Mouse (Mus musculus) forebrain, embryonic 14.5 days (tissue): ENCODE results near the gene 1300017J02Rik. TPM values are rescaled to one million over a fixed set of nuclear protein-coding genes. Genes with fewer than 3 reads are reported as not detected.

Experiments used
- ATAC-seq: fragments of 200-750 bp; cut with Nextera tagmentation; 2 replicates; pipeline ENCODE4 v1.8.0; 2017; ENCODE audit warnings: mild to moderate bottlenecking, moderate library complexity
- DNase-seq: peaks from one replicate; pipeline ENCODE4 v3.0.0-alpha.2; 2015; ENCODE audit warnings: low spot score
- H3K27ac ChIP-seq: fragments of 300-500 bp; sonication (generic); 2 replicates; pipeline ENCODE4 v1.5.1; 2014; ENCODE audit warnings: low read depth, mild to moderate bottlenecking, control low read depth, low read length, moderate library complexity
- H3K27me3 ChIP-seq: fragments of 300-500 bp; sonication (generic); replicated peaks from 2 replicates; pipeline ENCODE4 v1.6.1; 2014; ENCODE audit warnings: low read length, control low read depth, mixed read lengths; ENCODE audit not compliant: control insufficient read depth, insufficient read depth
- H3K36me3 ChIP-seq: fragments of 300-500 bp; sonication (generic); 2 replicates; pipeline ENCODE4 v1.6.1; 2014; ENCODE audit warnings: low read length, control low read depth; ENCODE audit not compliant: control insufficient read depth, insufficient read depth
- H3K4me1 ChIP-seq: fragments of 300-500 bp; sonication (generic); 2 replicates; pipeline ENCODE4 v1.6.1; 2014; ENCODE audit warnings: antibody characterized with exemption, low read length, control low read depth; ENCODE audit not compliant: control insufficient read depth, insufficient read depth
- H3K4me2 ChIP-seq: fragments of 300-500 bp; sonication (generic); 2 replicates; pipeline ENCODE4 v1.6.1; 2014; ENCODE audit warnings: mild to moderate bottlenecking, control low read depth, low read length
- H3K4me3 ChIP-seq: fragments of 300-500 bp; sonication (generic); 2 replicates; pipeline ENCODE4 v1.5.1; 2014; ENCODE audit warnings: low read depth, low read length, control low read depth
- H3K9ac ChIP-seq: fragments of 300-500 bp; sonication (generic); 2 replicates; pipeline ENCODE4 v1.6.1; 2014; ENCODE audit warnings: mild to moderate bottlenecking, low read length, control low read depth, moderate library complexity
- H3K9me3 ChIP-seq: fragments of 300-500 bp; sonication (generic); replicated peaks from 2 replicates; pipeline ENCODE4 v1.6.1; 2016; ENCODE audit warnings: low read length, control low read depth, mixed read lengths; ENCODE audit not compliant: control insufficient read depth
- WGBS: fragments of 180-500 bp; shearing (Covaris S2); extraction: QIAGEN DNeasy Blood & Tissue Kit; methylation state at CpG from one replicate; pipeline ENCODE4 v1.1.7; 2014; 5-methylcytosine and 5-hydroxymethylcytosine counted together
- polyA plus RNA-seq: library from polyadenylated mRNA; unstranded; fragments of >200 nt; fragmentation: Nextera tagmentation; extraction: Ambion mirVana; gene quantifications from 2 replicates; pipeline ENCODE4 v1.2.1, GENCODE M21; 2014

Gene 1300017J02Rik
- polyA plus RNA-seq, 1 experiment from 2014 or later = 0.29 TPM

DNA sequence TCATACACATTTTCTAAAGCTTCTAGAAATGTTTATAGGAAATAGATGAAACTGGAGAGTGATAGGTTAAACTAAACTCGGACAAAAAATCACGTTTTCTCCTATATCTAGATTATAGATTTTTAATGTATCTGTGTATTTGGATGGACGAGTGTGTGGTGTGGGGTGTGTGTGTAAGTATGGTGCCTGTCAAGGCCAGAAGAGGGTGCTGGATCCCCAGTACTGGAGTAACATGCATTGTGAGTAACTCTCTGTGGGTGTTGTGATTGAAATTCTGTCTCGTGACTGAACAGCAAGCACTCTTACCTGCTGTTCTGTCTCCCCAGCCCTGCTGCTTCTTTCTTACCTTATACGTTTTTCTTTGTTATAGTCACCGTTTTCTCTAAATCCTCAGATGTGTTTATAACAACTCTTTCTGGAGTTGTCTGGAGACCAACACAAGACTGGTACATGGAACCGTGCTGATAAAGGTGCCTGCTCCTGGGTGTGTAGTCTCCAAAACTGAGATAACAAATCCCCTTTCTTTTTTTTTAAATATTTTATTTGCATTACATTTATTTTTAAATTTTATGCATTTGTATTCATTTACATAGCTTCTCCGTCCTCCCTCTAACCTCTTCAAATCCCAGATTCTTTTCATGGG, 58.2 kb downstream of the 1300017J02Rik start:
- H3K27me3 ChIP-seq = no peaks in the 10 kb centered on the region
- H3K9ac ChIP-seq = no peak overlapping the region
- ATAC-seq (no peak), DNase-seq (no peak)
- H3K4me2 ChIP-seq = no peak overlapping the region
- no peaks in the 10 kb centered on the region for H3K36me3 ChIP-seq
- H3K27ac ChIP-seq = no peak overlapping the region
- 88% methylated on average over 8 of the region's 8 CpGs for WGBS
- H3K4me1 ChIP-seq = no peaks in the 10 kb centered on the region
- no peak overlapping the region for H3K4me3 ChIP-seq
- H3K9me3 ChIP-seq = no peaks in the 10 kb centered on the region

DNA sequence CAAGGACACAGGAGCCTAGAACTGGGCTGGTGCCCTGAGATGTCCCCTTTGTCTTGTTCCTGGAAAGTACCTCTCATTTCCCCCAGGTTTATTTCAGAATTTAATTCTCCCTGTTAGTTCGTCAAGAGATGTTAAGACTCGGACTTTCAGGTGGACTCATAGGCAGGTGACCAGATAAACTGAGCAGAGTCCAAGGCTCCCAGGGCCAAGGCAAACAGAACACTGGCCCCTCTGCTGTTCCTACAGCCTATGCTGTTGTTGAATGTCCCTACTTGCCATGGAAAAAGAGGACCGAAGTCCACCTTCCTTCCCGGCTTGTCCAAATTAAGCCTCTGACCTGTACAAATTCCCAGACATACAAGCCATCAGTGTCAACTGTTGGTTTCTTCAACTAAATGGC, 61.2 kb downstream of the 1300017J02Rik start:
- H3K9ac ChIP-seq = no peak overlapping the region
- H3K36me3 ChIP-seq = no peaks in the 10 kb centered on the region
- no peak overlapping the region for H3K4me3 ChIP-seq
- ATAC-seq = no peak
- H3K4me1 ChIP-seq = no peaks in the 10 kb centered on the region
- no peak overlapping the region for H3K4me2 ChIP-seq
- WGBS = 96% methylated on average over 4 of the region's 4 CpGs
- no peak overlapping the region for H3K27ac ChIP-seq
- no peaks in the 10 kb centered on the region for H3K9me3 ChIP-seq
- no peaks in the 10 kb centered on the region for H3K27me3 ChIP-seq
- no peak for DNase-seq

DNA sequence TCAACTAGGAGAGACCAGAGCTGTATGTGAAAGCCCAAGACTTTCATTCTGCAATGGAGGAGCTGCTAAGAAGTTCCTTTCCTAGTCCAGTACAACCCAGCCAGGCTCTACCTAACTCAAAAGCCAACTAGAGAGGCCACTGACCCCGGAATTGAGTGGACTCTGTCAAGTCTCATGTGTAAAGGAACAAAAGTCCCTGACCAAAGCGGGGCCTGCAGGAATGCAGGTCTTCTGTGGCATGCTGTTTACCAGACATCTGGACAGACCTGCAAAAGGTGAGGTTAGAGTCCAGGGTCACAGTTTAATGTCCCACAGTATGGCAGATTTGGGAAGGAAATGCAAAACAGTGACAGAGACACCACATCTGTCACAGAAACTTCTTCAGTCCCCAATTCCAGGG, 63.7 kb downstream of the 1300017J02Rik start:
- DNase-seq (no peak), ATAC-seq (no peak)
- Histone ChIP-seq H3K27ac (no peak overlapping the region), H3K36me3 (no peaks in the 10 kb centered on the region), H3K4me3 (no peak overlapping the region), H3K4me1 (no peaks in the 10 kb centered on the region), H3K9me3 (no peaks in the 10 kb centered on the region), H3K4me2 (no peak overlapping the region), H3K27me3 (no peaks in the 10 kb centered on the region), H3K9ac (no peak overlapping the region)
- 89% methylated on average over 2 of the region's 2 CpGs for WGBS

DNA sequence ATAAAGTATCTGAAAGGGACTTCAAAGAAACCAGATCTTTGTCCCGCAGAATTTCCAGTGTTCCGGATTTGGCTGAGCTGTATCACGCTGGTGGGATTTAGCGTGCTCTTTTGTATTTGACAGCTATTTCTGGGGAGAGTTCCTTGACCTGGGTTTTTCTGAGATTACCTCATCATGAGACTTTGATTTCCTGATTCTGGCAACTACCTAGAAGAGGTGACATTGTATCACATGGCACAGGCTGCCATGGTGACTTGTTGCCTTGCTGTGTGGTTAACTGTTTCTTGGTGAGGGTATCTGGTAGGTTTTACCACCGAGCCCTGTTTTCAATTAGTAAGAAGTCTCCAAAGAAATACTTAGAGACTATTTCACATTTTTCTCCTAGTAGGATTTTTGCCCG, 65.4 kb downstream of the 1300017J02Rik start:
- ATAC-seq (no peak), DNase-seq (no peak)
- Histone ChIP-seq H3K27me3 (no peaks in the 10 kb centered on the region), H3K4me2 (no peak overlapping the region), H3K9ac (no peak overlapping the region), H3K4me3 (no peak overlapping the region), H3K36me3 (no peaks in the 10 kb centered on the region), H3K9me3 (no peaks in the 10 kb centered on the region), H3K4me1 (no peaks in the 10 kb centered on the region), H3K27ac (no peak overlapping the region)
- 91% methylated on average over 6 of the region's 6 CpGs for WGBS

DNA sequence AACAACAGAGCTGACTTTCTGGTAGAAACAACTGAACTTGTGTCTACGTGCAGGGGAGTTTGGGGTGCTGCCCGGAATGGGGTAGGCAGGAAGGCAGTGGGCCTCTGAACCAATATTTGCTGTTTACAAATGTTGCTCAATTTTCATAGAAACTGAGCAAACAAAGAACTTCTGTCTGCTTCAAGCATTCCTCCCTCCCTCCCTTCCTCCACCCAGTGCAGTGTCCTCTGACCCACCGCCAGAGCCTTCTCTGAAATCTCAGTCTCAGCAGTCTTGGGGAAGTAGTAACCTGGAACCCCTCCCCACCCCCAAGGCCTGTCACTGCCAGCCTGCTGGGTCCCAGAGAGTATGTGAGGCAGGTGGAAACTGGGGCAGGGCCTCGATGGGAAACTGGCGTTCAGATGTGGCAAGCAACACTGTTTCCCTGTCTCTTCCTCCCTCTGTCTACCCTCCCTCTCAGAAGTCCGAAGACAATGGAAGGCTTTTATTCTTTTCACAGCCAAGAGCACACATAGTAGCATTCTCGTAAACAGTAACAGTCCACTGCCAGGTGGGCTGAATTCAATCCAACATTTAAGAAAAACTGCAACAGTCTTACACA, 70.2 kb downstream of the 1300017J02Rik start:
- 59% methylated on average over 7 of the region's 7 CpGs for WGBS
- Histone ChIP-seq H3K9ac (no peak overlapping the region), H3K9me3 (no peaks in the 10 kb centered on the region), H3K36me3 (no peaks in the 10 kb centered on the region), H3K4me1 (peaks cover 6% of the 10 kb centered on the region; the same call in 1 of the 2 replicates), H3K27me3 (no peaks in the 10 kb centered on the region), H3K27ac (no peak overlapping the region), H3K4me3 (no peak overlapping the region), H3K4me2 (no peak overlapping the region)
- no peak for ATAC-seq
- no peak for DNase-seq

DNA sequence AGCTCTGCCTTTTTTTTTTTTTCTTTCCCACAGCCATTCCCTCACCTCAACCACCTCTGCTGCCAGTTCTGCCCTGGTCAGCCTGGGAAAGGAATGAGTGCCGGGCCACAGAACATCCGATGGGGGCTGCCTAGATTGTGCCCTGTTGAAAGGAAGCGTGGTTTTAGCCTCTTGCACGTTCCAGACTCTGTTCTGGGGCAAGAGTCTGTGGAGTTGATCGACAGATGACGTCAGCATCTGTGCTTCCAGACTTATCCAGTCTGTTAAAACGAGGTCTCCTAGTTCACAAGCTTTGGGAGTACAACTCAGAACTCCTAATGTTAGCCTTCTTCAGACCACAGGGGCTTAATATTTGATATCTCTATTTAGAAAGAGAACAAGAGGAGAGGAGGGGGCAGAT, 70.8 kb downstream of the 1300017J02Rik start:
- Histone ChIP-seq H3K4me3 (no peak overlapping the region), H3K36me3 (no peaks in the 10 kb centered on the region), H3K4me2 (no peak overlapping the region), H3K4me1 (peaks cover 6% of the 10 kb centered on the region; the same call in 1 of the 2 replicates), H3K27me3 (no peaks in the 10 kb centered on the region), H3K9ac (no peak overlapping the region), H3K9me3 (no peaks in the 10 kb centered on the region), H3K27ac (no peak overlapping the region)
- WGBS = 79% methylated on average over 7 of the region's 7 CpGs
- DNase-seq (no peak), ATAC-seq (no peak)

DNA sequence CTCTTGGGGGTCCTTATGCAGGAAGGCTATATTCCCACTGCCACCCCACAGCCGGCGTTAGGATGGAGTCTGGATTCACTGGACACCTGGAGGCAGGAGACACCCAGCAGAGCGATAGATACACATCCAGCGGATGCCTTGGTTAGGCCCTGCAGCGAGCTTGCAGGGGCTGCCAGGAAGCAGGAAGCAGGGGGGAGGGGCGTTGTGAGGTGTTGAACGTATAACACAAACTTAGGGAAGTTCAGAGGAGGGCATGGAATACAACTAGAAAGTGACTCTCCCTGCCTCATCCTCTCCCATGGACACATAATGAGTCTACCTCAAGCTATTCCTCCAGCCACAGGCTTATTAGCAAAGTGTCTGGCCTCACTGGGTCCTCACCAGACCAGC, 71.9 kb downstream of the 1300017J02Rik start:
- no peak for DNase-seq
- no peak overlapping the region for H3K4me2 ChIP-seq
- peaks cover 6% of the 10 kb centered on the region; the same call in 1 of the 2 replicates for H3K4me1 ChIP-seq
- no peak overlapping the region for H3K27ac ChIP-seq
- no peak for ATAC-seq
- no peaks in the 10 kb centered on the region for H3K9me3 ChIP-seq
- no peaks in the 10 kb centered on the region for H3K27me3 ChIP-seq
- H3K36me3 ChIP-seq = no peaks in the 10 kb centered on the region
- no peak overlapping the region for H3K4me3 ChIP-seq
- H3K9ac ChIP-seq = no peak overlapping the region
- WGBS = 79% methylated on average over 7 of the region's 7 CpGs

DNA sequence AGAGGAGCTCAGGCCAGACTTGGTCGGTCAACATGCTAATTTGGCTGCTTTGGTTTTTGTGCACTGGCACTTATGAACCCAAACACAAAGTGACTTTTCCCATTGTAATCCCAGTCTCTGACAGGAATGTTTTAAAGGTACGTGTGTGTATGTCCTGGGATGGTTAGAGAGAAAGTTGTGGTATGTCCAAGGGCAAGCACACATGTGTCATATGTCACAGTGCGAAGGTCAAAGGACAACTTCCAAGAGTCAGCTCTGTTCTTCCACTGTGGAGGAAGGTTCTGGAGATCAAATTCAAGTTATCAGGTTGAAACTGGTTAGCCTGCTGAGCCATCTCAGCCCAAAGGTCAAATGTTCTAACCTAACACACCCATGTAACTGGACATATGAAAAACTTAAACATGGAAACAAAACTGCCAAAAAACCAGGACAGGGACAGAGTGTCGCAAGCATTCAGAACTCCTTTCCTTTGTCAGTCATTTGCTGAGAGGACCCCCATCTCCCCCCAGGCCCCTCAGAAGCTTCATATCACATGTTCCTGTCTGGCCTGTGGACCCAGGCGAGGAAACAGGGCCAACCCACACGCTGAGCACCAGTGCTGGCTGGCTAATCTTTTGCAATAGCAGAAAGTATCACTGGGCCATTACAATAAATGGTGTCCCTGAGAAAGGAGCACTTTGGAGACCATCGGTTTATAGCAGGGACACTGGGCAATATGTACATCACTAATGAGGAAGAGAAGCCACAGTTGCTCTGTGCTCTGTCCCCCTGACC, 72.5 kb downstream of the 1300017J02Rik start:
- Histone ChIP-seq H3K4me3 (no peak overlapping the region), H3K4me1 (peaks cover 6% of the 10 kb centered on the region; the same call in 1 of the 2 replicates), H3K9me3 (no peaks in the 10 kb centered on the region), H3K4me2 (no peak overlapping the region), H3K27me3 (no peaks in the 10 kb centered on the region), H3K27ac (no peak overlapping the region), H3K36me3 (no peaks in the 10 kb centered on the region), H3K9ac (no peak overlapping the region)
- no peak for DNase-seq
- WGBS = 86% methylated on average over 7 of the region's 7 CpGs
- no peak for ATAC-seq
